Mouse (Mus musculus) monocyte, adult 59 days (primary cell): Measurements from ENCODE around the gene Oprd1. TPM values are rescaled to one million over a fixed set of nuclear protein-coding genes. Genes with fewer than 3 reads are reported as not detected.

Experiments
- total RNA-seq, 2 experiments: library from RNA; stranded (reverse); gene quantifications; one replicate each; pipeline ENCODE4 v1.2.4; 2023

Oprd1 gene
- total RNA-seq = not detected

DNA sequence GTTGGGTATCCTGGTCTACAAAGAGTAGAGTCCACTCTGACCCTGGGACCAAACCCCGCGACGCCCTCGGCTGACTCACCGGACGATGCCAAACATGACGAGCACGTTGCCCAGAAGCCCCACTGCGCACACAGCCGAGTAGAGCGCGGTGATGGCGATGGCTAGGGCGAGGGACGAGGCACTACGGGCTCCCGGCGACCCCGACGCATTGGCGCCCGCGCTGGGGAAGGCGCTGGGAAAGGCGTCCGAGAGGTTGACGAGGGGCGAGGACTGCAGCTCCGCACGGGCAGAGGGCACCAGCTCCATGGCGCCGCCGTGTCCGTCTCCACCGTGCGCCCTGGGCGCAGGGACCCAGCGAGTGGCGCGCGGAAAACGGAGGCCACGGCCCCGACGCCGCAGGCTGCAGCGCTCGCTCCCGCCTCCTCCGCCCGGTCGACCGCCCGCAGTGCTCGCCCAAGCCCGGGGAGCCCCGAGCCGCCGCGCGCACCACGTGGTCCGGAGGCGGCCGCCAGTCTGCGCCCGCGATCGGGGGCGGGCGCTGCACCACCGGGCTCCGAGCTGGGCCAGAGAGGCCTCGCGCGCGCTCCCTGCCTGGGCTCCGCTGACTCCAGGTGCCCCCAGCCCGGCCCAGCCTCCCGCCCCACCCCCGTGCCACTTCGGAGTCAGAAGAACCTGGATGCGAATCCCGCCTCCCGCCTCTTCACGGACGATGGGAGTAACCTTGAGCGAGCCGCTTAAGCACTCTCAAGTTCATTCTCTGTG, at the start of gene Oprd1:
Gene Oprd1 (minus strand): TSS at position 407 of the 762 bp plus-strand sequence.

DNA sequence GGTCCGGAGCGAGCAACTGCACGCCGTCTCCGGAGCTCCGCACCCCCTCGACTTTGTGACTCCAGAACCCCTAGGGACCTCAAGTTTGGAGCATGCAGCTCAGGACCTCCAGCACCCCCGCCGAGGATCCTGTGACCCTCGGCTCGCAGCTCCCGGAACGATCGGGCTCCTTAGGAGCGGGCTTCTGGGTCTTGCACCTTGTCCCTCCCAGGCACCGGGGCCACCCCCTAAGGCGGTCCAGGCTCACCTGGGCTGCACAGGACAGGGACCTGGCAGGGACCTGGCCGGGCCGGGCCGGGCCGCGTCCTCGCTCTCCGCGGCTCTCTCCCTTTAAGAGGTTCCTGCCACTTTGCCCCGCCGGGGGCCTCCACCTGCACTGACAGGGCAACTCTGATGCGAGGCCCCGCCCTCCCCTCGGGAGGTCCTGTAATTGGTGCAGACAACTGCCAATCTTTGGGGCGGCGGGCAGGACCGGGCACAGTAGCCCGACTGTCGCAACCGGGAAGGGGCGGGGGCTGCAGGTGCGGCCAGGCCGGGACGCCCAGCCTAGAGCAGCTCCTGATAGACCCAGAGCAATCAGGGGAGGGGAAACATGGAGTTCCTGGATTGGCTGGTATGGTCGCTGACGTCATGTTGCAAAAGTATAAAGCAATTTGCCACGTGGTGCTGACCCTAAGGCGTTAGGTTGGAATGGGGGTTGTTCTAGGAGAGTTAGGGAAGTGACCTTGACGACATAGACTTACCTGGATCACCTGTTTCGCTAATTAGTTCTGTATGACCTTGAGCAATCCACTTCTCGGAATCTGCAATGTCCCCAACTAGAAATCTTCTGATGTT, 69.1 kb downstream of the Oprd1 start, which contains the start of gene Epb41:
Gene Epb41 (minus strand): TSS at position 389 of the 837 bp plus-strand sequence.

DNA sequence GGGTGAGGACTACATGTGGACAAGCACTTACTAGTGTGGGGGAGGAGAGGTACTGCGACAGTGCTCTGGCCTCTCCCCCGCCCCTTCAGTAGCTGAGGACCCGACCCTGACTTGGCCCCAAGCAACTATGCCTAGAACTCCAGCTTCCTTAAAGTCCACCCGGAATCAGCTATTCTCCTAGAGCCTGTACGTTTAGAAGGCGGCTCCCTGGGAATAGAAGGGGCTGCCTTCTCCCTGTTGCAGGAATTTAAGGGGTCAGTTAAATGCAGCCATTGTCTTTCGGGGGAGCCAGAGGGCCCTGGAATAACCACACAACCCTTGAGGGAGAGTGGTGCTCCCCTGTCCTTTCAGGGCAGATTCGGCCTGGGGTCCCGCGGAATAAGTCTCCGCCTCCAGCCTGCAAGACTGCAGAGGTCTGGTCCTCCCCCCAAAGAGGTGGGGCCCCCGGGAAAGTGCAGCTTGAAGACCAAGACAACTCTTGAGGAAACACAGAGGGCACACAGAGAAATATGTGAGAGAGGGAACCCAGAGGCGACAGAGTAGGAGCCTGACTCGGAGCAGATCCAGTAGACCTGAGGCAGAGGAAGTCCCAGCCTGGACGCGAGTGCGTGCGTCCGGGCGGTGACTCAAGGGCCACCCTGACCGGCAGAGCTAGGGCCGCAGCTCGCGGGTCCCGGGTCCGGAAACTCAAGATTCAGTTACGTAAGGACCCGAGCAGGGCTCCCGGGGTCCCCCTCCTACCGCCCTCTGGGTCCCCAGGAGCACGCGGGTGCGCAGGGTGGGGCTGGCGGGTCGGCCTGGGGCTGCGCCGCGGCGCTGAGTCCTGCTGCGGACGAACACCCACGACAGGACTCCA, 70.0 kb downstream of the Oprd1 start, which contains the start of gene Gm10300:
Gene Gm10300 (plus strand): TSS at position 621 of the 856 bp plus-strand sequence.

Other genes starting within 250 kb of the Oprd1 start
- under 1 TPM in 1 of 2 experiments, not detected in 1; 0.39 TPM for gene Tmem200b, start 222.7 kb downstream of the Oprd1 start, total RNA-seq
- gene Gm10300, start 69.8 kb downstream of the Oprd1 start, total RNA-seq = 1 to 10 TPM in 1 of 2 experiments, under 1 TPM in 1; 0.76 to 1.1 TPM
- gene Epb41, start 69.2 kb downstream of the Oprd1 start, total RNA-seq = 10 to 100 TPM; 81.5 to 88.9 TPM
- gene Ythdf2, start 67.8 kb upstream of the Oprd1 start, total RNA-seq = 10 to 100 TPM; 62.6 to 62.9 TPM
- gene Gmeb1, start 117.1 kb upstream of the Oprd1 start, total RNA-seq = 10 to 100 TPM; 28.9 TPM
- gene Taf12, start 129.9 kb upstream of the Oprd1 start, total RNA-seq = 10 to 100 TPM; 26.9 to 28.2 TPM
- gene Rab42, start 158.9 kb upstream of the Oprd1 start, total RNA-seq = 1 to 10 TPM in 1 of 2 experiments, not detected in 1; 1.2 TPM
- 10 to 100 TPM; 35.1 to 35.6 TPM for gene Trnau1ap, start 185.1 kb upstream of the Oprd1 start, total RNA-seq
- gene Rcc1, start 209.1 kb upstream of the Oprd1 start, total RNA-seq = 10 to 100 TPM; 25.6 to 26.3 TPM